Mouse (Mus musculus): ENCODE results near the gene Gm10273.

GRCm38 (mm10) chr10:59349536-59349935, 45.9 kb upstream of the Gm10273 start:
- TF ChIP-seq CTCF (IDR thresholded peaks at IDR 0.05; ENCODE audit: extremely low read depth, insufficient read length, insufficient replicate concordance, low read depth, low read length): no peak
- TF ChIP-seq POLR2A (IDR thresholded peaks at IDR 0.05; ENCODE audit: low read depth, low read length): no peak
